Mouse (Mus musculus) layer of hippocampus, postnatal 36 days (tissue): Measurements from ENCODE around the gene Ptpn20. TPM values are rescaled to one million over a fixed set of nuclear protein-coding genes. Genes with fewer than 3 reads are reported as not detected.

ENCODE experiments used
- DNase-seq, 2 experiments: peaks; one replicate each; pipeline ENCODE4 v3.0.0; 2022
- total RNA-seq, 2 experiments: library from RNA; stranded (reverse); gene quantifications; 2 replicates each; pipeline ENCODE4 v1.2.3; 2021

Ptpn20 gene
- total RNA-seq, 2 experiments from 2014 or later: 0.76 to 0.82 TPM

DNA sequence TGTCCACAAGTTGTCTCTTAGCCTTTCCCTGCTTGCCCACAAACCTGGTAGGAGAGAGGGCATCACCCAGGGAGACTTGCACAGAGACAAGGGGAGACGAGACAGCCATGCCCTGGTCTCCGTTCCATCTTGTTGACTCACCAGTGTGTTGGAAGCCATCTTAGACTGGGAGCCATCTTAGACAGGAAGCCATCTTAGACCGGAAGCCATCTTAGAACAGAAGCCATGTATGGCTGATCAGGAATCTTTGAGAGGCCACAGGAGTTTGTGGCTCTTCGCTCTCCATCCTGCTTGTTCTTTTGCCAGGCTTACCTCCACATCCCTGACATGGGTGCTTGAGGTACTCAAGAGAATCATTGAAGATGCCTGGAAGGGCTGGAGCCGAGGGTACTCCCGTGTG lies 89.0 kb downstream of the Ptpn20 start:
- DNase-seq: no peak

DNA sequence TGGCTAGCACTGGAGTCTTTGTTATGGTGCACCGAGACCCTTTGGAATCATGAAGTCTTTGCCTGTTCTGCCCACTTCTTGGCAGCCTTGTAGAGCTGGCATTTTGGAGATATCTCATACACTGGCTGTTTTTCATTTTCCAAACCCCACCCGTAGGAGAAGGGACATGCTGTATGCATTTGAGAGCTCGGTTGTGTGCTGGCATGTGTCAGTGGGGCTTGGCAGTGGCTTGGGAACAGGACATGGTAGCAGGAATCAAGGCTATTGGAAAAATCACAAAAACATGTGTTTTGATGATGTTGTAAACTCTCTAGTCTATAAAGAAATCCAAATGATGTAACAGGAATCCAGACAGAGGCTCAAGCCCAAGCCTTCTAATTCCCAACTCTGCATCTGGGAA lies 89.7 kb downstream of the Ptpn20 start:
- DNase-seq: no peak

DNA sequence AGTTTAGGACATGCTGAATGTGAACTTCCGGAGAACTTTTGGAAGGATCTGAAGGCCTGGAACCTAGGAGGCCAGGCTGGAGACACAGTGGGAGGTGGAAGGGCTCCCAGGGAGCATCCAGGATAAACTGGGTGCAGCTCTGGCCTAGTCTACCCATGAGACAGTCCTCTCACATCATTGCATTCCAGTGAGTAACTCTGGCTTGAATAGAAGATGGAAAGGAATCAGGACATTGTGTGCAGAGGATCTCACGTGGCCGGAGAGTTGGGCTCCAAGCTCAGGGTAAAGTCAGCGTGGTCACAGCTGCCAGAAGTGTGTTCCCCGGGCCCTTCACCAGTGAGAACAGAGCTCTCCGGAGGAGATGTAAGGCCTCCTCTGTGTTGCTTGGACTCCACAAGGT lies 91.6 kb downstream of the Ptpn20 start:
- DNase-seq: no peak

DNA sequence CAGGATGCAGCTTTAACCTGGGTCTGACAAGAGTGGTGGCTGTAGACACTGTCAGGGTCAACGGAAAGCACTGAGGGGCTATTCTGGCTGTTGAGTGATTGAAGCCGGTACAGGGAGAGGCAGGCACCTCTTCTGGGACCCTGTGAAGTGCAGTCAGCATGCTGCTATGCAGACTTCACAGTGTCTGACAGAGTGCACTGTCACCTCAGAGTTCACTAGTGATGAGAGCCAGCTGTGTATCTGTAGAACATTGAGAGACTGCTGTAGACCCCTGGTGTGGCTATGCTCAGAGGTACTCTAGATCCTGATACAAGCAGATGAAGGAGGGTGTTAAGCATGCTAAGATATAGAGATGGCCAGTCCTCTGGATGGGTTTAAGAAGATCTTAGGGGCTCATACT lies 93.8 kb downstream of the Ptpn20 start:
- DNase-seq: no peak

DNA sequence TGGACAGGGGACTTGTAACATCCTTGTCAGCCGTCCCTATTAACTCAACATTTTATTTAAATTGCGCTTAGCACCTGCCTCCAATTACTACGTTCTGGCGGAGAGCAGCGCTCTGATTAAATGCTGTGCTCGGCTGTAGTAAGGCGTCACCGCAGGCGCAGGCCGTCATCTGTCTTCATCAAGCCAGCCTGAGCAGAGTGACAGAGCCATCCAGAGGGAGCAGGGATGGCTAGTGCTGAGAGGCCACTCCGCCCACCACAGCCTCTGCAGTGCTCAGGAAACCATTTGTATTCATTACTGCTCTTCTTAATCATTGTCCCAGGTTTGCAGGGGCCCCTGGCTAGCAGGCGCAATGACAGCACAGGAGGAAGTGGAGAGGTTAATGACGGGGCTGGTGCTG lies 94.7 kb downstream of the Ptpn20 start:
- DNase-seq: no peak

- no peak for DNase-seq
Observed at GRCm38 (mm10) chr14:33687444-33688028, 98.5 kb downstream of the Ptpn20 start.

GRCm38 (mm10) chr14:33689044-33689443 lies 100.0 kb downstream of the Ptpn20 start:
- DNase-seq: peak in 1 of 2 experiments; percentile 16

Other genes starting within 250 kb of the Ptpn20 start
- 10 to 100 TPM; 83.3 to 88.5 TPM for gene Mapk8, start 142.0 kb upstream of the Ptpn20 start, total RNA-seq
- 1 to 10 TPM in 1 of 2 experiments, under 1 TPM in 1; 0.42 to 1.0 TPM for gene Frmpd2, start 117.5 kb upstream of the Ptpn20 start, total RNA-seq